Mouse (Mus musculus): ENCODE data around the gene Ccdc85b. TPM values are rescaled to one million over a fixed set of nuclear protein-coding genes. Genes with fewer than 3 reads are reported as not detected.
A peak's percentile ranks its signal among the peaks of the same experiment; 100 is the strongest.
"Not testable (repeated sequence)": the region's sequence is repeated elsewhere in the genome, so short reads cannot be mapped to it uniquely, and the experiment has no call there.

Ccdc85b gene
- 12.9 and 13.0 TPM in 2 replicates for polyA plus RNA-seq (2016; fragmentation: Nextera tagmentation; extraction: Ambion mirVana)

DNA sequence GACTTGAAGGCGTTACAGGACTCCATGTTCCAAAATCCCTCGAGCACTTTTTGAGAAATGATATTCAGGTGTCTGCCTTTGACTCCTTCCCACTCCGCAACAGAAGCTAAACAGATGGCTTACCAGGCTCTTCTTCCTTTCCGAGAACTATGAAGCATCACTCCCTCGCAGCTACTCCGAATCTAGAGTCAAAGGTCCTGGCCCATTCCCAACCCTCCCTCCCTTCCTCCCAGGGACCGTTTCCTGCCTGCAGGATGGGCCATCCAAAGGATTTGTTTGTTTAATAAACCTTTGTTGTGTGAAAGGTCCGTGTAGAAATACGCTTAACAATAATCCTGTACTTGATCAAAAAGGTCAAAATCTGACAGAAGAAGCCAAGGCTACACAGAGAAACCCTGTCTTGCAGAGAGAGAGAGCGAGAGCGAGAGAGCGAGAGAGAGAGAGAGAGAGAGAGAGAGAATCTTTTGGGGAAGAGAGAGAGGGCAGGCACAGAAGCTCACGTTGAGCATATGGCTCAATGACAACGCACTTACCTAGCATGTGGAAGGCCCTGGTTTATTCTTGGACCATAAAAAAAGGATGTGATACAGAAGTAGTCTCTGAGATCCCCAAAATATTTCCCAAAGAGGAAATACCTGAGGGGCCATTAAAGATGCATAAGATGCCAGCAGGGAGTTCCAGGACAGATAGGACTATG, at the start of gene Ccdc85b:
Gene Ccdc85b, minus strand, starts transcription at position 149 of the 697 bp plus-strand sequence.
- 17% methylated on average over 14 of the region's 14 CpGs for WGBS
- ATAC-seq (ENCODE audit: low FRiP score, low read depth) = no peak
- peak within 1 kb of the TSS; percentile 88 for H3K9ac ChIP-seq

GRCm38 (mm10) chr19:5503687-5504086, 46.0 kb upstream of the Ccdc85b start, which contains the start of gene 1700020D05Rik:
Gene 1700020D05Rik, minus strand, starts transcription at chr19:5503787.
- no peak for ATAC-seq (ENCODE audit: low FRiP score, low read depth)
- H3K27me3 ChIP-seq (replicated peaks) = no peaks in the 10 kb centered on the region
- no peaks in the 10 kb centered on the region for H3K4me1 ChIP-seq
- H3K4me3 ChIP-seq = no peak within 1 kb of the TSS
- H3K36me3 ChIP-seq = no peaks in the 10 kb centered on the region
- WGBS = 55% methylated on average over 17 of the region's 17 CpGs
- H3K4me2 ChIP-seq (replicated peaks) = no peak within 1 kb of the TSS
- no peak within 1 kb of the TSS for H3K9ac ChIP-seq
- H3K27ac ChIP-seq = no peak within 1 kb of the TSS
- H3K9me3 ChIP-seq = no peaks in the 10 kb centered on the region

More for the DNA sequence above, at the start of gene Ccdc85b:
- H3K27ac ChIP-seq = peak within 1 kb of the TSS; percentile 93
- H3K36me3 ChIP-seq = peaks cover 16% of the 10 kb centered on the region; the same call in 1 of the 2 replicates
- no peaks in the 10 kb centered on the region; the same call in 1 of the 2 replicates for H3K27me3 ChIP-seq (replicated peaks)
- peaks cover 37% of the 10 kb centered on the region for H3K4me1 ChIP-seq
- H3K9me3 ChIP-seq = no peaks in the 10 kb centered on the region
- peak within 1 kb of the TSS; percentile 99 for H3K4me2 ChIP-seq (replicated peaks)
- H3K4me3 ChIP-seq = peak within 1 kb of the TSS; percentile 77

DNA sequence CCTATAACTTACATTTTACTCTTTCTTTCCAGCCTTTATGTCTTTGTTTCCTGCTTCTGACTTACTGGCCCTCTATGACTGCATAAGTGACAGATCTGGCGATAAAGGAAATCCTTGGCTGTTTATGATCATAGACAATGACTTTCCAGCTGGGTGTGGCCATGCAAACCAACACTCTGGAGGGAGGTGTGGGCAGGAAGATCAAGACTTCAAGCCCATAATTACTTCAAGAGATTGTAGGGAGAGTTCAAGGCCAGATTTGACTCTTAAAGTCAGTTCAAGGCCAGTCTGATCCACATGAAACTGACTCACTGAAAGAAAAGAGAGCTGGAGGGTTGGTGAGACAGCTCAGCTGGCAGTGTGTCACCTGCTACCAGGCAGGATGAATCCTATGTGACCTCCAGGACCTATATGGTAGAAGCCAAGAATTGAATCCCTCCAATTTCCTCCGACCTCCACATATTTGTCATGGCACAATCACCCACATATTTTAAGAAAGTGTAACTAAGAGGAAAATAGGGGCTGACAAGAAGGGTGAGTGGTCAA, 42.7 kb upstream of the Ccdc85b start:
- no peak overlapping the region for H3K27ac ChIP-seq
- no peaks in the 10 kb centered on the region for H3K4me1 ChIP-seq
- H3K4me3 ChIP-seq = no peak overlapping the region
- H3K27me3 ChIP-seq (replicated peaks) = no peaks in the 10 kb centered on the region
- no peaks in the 10 kb centered on the region for H3K9me3 ChIP-seq
- WGBS = 92% methylated on average over 2 of the region's 2 CpGs
- H3K36me3 ChIP-seq = peaks cover 30% of the 10 kb centered on the region
- H3K9ac ChIP-seq = no peak overlapping the region
- ATAC-seq (ENCODE audit: low FRiP score, low read depth) = no peak
- no peak overlapping the region for H3K4me2 ChIP-seq (replicated peaks)

GRCm38 (mm10) chr19:5496052-5496370, 38.3 kb upstream of the Ccdc85b start:
- WGBS = 85% methylated on average over 16 of the region's 16 CpGs
- H3K4me3 ChIP-seq = no peak overlapping the region
- H3K4me1 ChIP-seq = peaks cover 13% of the 10 kb centered on the region
- H3K4me2 ChIP-seq (replicated peaks) = no peak overlapping the region
- no peak overlapping the region for H3K9ac ChIP-seq
- H3K36me3 ChIP-seq = peaks cover 61% of the 10 kb centered on the region
- no peaks in the 10 kb centered on the region for H3K9me3 ChIP-seq
- no peak overlapping the region for H3K27ac ChIP-seq
- ATAC-seq (ENCODE audit: low FRiP score, low read depth) = no peak
- H3K27me3 ChIP-seq (replicated peaks) = no peaks in the 10 kb centered on the region

GRCm38 (mm10) chr19:5495353-5496051, 37.8 kb upstream of the Ccdc85b start:
- no peak overlapping the region for H3K27ac ChIP-seq
- H3K36me3 ChIP-seq = peaks cover 61% of the 10 kb centered on the region
- H3K4me3 ChIP-seq = no peak overlapping the region
- H3K4me2 ChIP-seq (replicated peaks) = no peak overlapping the region
- 83% methylated on average over 12 of the region's 12 CpGs for WGBS
- no peak overlapping the region for H3K9ac ChIP-seq
- H3K4me1 ChIP-seq = peaks cover 13% of the 10 kb centered on the region
- no peaks in the 10 kb centered on the region for H3K27me3 ChIP-seq (replicated peaks)
- no peak for ATAC-seq (ENCODE audit: low FRiP score, low read depth)
- no peaks in the 10 kb centered on the region for H3K9me3 ChIP-seq

- H3K36me3 ChIP-seq = peaks cover 61% of the 10 kb centered on the region
- H3K4me1 ChIP-seq = peaks cover 13% of the 10 kb centered on the region
- no peak for ATAC-seq (ENCODE audit: low FRiP score, low read depth)
- H3K27ac ChIP-seq = no peak overlapping the region
- H3K4me3 ChIP-seq = no peak overlapping the region
- H3K4me2 ChIP-seq (replicated peaks) = no peak overlapping the region
- H3K9me3 ChIP-seq = no peaks in the 10 kb centered on the region
- H3K9ac ChIP-seq = no peak overlapping the region
- WGBS = 96% methylated on average over 3 of the region's 3 CpGs
- no peaks in the 10 kb centered on the region for H3K27me3 ChIP-seq (replicated peaks)
Measured at GRCm38 (mm10) chr19:5494314-5494713, 36.6 kb upstream of the Ccdc85b start.

DNA sequence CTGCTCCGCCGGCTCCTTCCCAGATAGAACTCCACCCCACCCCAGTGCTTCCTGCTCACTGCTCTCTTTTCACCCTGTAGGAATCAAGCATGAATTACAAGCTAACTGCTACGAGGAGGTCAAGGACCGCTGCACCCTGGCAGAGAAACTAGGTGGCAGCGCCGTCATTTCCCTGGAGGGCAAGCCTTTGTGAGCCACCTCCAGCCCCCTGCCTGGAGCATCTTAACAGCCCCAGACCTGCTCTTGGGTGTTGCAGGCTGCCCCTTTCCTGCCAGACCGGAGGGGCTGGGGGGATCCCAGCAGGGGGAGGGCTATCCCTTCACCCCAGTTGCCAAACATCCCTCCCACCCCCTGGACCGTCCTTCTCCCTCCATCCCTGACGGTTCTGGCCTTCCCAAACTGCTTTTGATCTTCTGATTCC, 35.6 kb upstream of the Ccdc85b start:
- H3K27me3 ChIP-seq (replicated peaks); H3K4me3 ChIP-seq; H3K4me2 ChIP-seq (replicated peaks); ATAC-seq (ENCODE audit: low FRiP score, low read depth); H3K9ac ChIP-seq; H3K9me3 ChIP-seq; H3K27ac ChIP-seq: not testable (repeated sequence)
- Histone ChIP-seq H3K36me3 (peaks cover 60% of the 10 kb centered on the region), H3K4me1 (peaks cover 13% of the 10 kb centered on the region)
- 61% methylated on average over 9 of the region's 9 CpGs for WGBS

DNA sequence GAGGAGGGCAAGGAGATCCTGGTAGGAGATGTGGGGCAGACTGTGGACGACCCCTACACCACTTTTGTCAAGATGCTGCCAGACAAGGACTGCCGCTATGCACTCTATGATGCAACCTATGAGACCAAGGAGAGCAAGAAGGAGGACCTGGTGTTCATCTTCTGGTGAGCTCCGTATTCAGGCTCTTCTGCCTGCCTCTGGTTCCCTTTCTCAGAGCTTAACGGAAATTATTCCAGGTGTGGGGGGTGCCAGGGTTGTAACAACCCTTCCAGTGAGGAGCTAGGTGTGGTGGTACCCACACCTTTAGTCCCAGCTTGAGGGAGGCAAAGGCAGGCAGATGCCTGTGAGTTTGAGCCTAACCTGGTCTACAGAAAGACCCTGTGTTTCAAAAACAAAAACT, 34.9 kb upstream of the Ccdc85b start:
- no peak for ATAC-seq (ENCODE audit: low FRiP score, low read depth)
- no peaks in the 10 kb centered on the region for H3K9me3 ChIP-seq
- no peak overlapping the region for H3K9ac ChIP-seq
- H3K36me3 ChIP-seq = peaks cover 53% of the 10 kb centered on the region
- H3K4me1 ChIP-seq = peaks cover 16% of the 10 kb centered on the region
- 90% methylated on average over 4 of the region's 4 CpGs for WGBS
- H3K27ac ChIP-seq = no peak overlapping the region
- H3K4me3 ChIP-seq = peak overlapping the region; percentile 3; the same call in 1 of the 2 replicates
- H3K4me2 ChIP-seq (replicated peaks) = peak overlapping the region; percentile 82
- H3K27me3 ChIP-seq (replicated peaks) = no peaks in the 10 kb centered on the region

- Histone ChIP-seq H3K27ac (peak overlapping the region; percentile 99), H3K4me3 (peak overlapping the region; percentile 93), H3K9me3 (no peaks in the 10 kb centered on the region), H3K4me1 (peaks cover 26% of the 10 kb centered on the region), H3K4me2 (replicated peaks) (peak overlapping the region; percentile 82), H3K27me3 (replicated peaks) (no peaks in the 10 kb centered on the region), H3K9ac (peak overlapping the region; percentile 91), H3K36me3 (peaks cover 41% of the 10 kb centered on the region)
- peak; percentile 45 for ATAC-seq (ENCODE audit: low FRiP score, low read depth)
- WGBS = under 1% methylated on average over 59 of the region's 59 CpGs
Measured at GRCm38 (mm10) chr19:5490898-5491708, 33.4 kb upstream of the Ccdc85b start.

- H3K9me3 ChIP-seq = no peaks in the 10 kb centered on the region
- H3K4me2 ChIP-seq (replicated peaks) = peak within 1 kb of the TSS; percentile 82
- H3K36me3 ChIP-seq = peaks cover 40% of the 10 kb centered on the region
- H3K4me3 ChIP-seq = peak within 1 kb of the TSS; percentile 93
- peak within 1 kb of the TSS; percentile 99 for H3K27ac ChIP-seq
- peak; percentile 67 for ATAC-seq (ENCODE audit: low FRiP score, low read depth)
- H3K27me3 ChIP-seq (replicated peaks) = no peaks in the 10 kb centered on the region
- H3K9ac ChIP-seq = peak within 1 kb of the TSS; percentile 91
- peaks cover 26% of the 10 kb centered on the region for H3K4me1 ChIP-seq
- WGBS = under 1% methylated on average over 62 of the region's 62 CpGs
Measured at GRCm38 (mm10) chr19:5490313-5490897, 32.7 kb upstream of the Ccdc85b start, which contains the start of gene Cfl1. Gene Cfl1, plus strand, starts transcription at chr19:5490455.

GRCm38 (mm10) chr19:5489721-5490120, 32.0 kb upstream of the Ccdc85b start:
- ATAC-seq (ENCODE audit: low FRiP score, low read depth); H3K4me3 ChIP-seq; H3K27me3 ChIP-seq (replicated peaks); H3K9ac ChIP-seq; H3K9me3 ChIP-seq: not testable (repeated sequence)
- Histone ChIP-seq H3K27ac (peak overlapping the region; percentile 99; the same call in 1 of the 2 replicates), H3K4me1 (peaks cover 26% of the 10 kb centered on the region), H3K36me3 (peaks cover 43% of the 10 kb centered on the region), H3K4me2 (replicated peaks) (peak overlapping the region; percentile 82)
- WGBS = 55% methylated on average over 10 of the region's 10 CpGs

Measured in neural tube, embryonic 12.5 days (tissue).